Mouse (Mus musculus): ENCODE results near the gene Llgl2.
"Not testable (repeated sequence)": the region's sequence is repeated elsewhere in the genome, so short reads cannot be mapped to it uniquely, and the experiment has no call there.

Gene Llgl2

GRCm38 (mm10) chr11:115836656-115837395 is 13.0 kb downstream of the Llgl2 start:
- no peak for DNase-seq (ENCODE audit: low spot score)

GRCm38 (mm10) chr11:115837606-115838345 is 13.9 kb downstream of the Llgl2 start:
- DNase-seq (ENCODE audit: low spot score), result no peak

GRCm38 (mm10) chr11:115838895-115839311 is 15.1 kb downstream of the Llgl2 start:
- peak; percentile 70 for DNase-seq (ENCODE audit: low spot score)

GRCm38 (mm10) chr11:115839732-115840131 is 15.9 kb downstream of the Llgl2 start:
- DNase-seq (ENCODE audit: low spot score), result no peak

GRCm38 (mm10) chr11:115841044-115841443 is 17.2 kb downstream of the Llgl2 start:
- no peak for DNase-seq (ENCODE audit: low spot score)

GRCm38 (mm10) chr11:115841961-115842550 is 18.2 kb downstream of the Llgl2 start:
- peak; percentile 41 for DNase-seq (ENCODE audit: low spot score)

- no peak for DNase-seq (ENCODE audit: low spot score)
Observed at GRCm38 (mm10) chr11:115843141-115843890, 19.5 kb downstream of the Llgl2 start.

GRCm38 (mm10) chr11:115843891-115844239 is 20.0 kb downstream of the Llgl2 start:
- DNase-seq (ENCODE audit: low spot score), result peak; percentile 54

GRCm38 (mm10) chr11:115844240-115844639 is 20.4 kb downstream of the Llgl2 start:
- no peak for DNase-seq (ENCODE audit: low spot score)

- no peak for DNase-seq (ENCODE audit: low spot score)
Observed at GRCm38 (mm10) chr11:115845819-115846218, 22.0 kb downstream of the Llgl2 start.

GRCm38 (mm10) chr11:115854674-115855073 is 30.8 kb downstream of the Llgl2 start:
- no peak for DNase-seq (ENCODE audit: low spot score)

- DNase-seq (ENCODE audit: low spot score), result not testable (repeated sequence)
Observed at GRCm38 (mm10) chr11:115857146-115857545, 33.3 kb downstream of the Llgl2 start.

- no peak for DNase-seq (ENCODE audit: low spot score)
Observed at GRCm38 (mm10) chr11:115857936-115858335, 34.1 kb downstream of the Llgl2 start.

- no peak for DNase-seq (ENCODE audit: low spot score)
Observed at GRCm38 (mm10) chr11:115858354-115858753, 34.5 kb downstream of the Llgl2 start, which contains the start of gene Myo15b. Gene Myo15b (plus strand): TSS chr11:115858406.

GRCm38 (mm10) chr11:115859143-115859945 is 35.5 kb downstream of the Llgl2 start:
- DNase-seq (ENCODE audit: low spot score), result peak; percentile 88

GRCm38 (mm10) chr11:115863895-115864294 is 40.0 kb downstream of the Llgl2 start:
- no peak for DNase-seq (ENCODE audit: low spot score)

- DNase-seq (ENCODE audit: low spot score), result peak; percentile 48
Observed at GRCm38 (mm10) chr11:115869393-115869792, 45.5 kb downstream of the Llgl2 start.

- no peak for DNase-seq (ENCODE audit: low spot score)
Observed at GRCm38 (mm10) chr11:115872437-115872836, 48.6 kb downstream of the Llgl2 start.

GRCm38 (mm10) chr11:115875935-115876334 is 52.1 kb downstream of the Llgl2 start:
- DNase-seq (ENCODE audit: low spot score), result no peak

- no peak for DNase-seq (ENCODE audit: low spot score)
Observed at GRCm38 (mm10) chr11:115876438-115876837, 52.6 kb downstream of the Llgl2 start.

- no peak for DNase-seq (ENCODE audit: low spot score)
Observed at GRCm38 (mm10) chr11:115877174-115877755, 53.4 kb downstream of the Llgl2 start.
